Mouse (Mus musculus) layer of hippocampus, postnatal 10 days (tissue): ENCODE data around the gene Cobl. TPM values are rescaled to one million over a fixed set of nuclear protein-coding genes. Genes with fewer than 3 reads are reported as not detected.

Experiments used
- DNase-seq, 2 experiments: peaks; one replicate each; pipeline ENCODE4 v3.0.0; 2021; ENCODE audit warnings: low spot score in 2 of 2
- total RNA-seq, 2 experiments: library from RNA; stranded (reverse); gene quantifications; 2 replicates each; pipeline ENCODE4 v1.2.3; 2021

The Cobl gene
- total RNA-seq, 2 experiments from 2014 or later: 15.9 to 17.4 TPM

DNA sequence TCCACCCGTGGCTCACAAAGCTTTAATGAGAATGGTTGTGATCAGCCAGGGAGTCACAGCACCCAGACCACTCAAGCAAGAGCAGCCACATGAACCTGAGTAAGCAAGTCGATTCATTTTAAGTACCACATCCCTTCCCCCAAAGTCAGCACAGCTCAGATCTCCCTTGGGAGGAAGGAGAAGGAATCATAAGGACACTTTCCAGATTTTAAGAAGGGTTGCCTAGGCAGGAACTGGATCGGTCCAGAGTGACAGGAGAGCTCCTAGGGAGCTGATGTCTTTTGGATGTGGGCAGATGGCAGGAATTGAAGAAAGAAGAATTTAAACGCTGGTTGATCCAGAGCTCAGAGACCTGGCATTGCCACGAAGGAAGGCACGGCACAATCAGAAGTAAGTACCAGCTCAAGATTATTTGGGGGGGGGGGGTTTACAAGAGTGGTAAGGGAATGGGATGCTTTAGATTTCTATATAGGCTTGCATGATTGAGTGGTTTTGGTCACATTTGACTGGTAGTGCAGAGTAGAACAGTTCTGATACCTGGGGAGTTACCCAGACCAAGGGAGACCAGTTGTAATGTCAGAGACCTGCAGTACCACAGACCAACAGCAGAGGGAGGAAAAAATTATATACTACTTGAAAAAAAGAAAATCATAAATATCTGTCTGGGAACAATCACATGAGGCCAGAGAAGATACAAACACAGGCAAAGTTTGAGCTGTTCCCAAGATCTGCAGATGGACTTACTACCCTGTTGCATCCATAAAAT lies 150.3 kb downstream of the Cobl start:
- peak; percentile 21 to 49 for DNase-seq

- no peak for DNase-seq
Observed at GRCm38 (mm10) chr11:12311419-12311818, 153.3 kb downstream of the Cobl start.

- DNase-seq: no peak
Observed at GRCm38 (mm10) chr11:12309423-12310023, 155.2 kb downstream of the Cobl start.

DNA sequence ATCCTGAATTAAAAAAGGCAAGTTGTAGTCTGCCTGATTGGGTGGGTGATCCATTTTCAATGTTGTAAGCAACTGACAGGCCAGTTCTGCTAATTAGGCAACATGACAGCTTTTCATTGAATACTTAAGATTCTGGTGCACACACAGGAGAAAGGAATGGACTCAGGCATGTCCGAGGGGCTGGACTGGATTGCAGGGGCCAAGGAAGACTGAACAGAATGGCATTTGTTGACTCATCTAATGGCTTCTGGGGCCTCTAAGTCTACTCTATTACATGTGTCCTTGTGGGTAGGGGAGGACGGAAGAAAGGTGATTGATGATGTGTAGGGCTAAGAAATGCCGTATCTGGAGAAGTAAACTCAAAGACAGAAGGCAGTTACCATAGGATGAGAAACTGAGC lies 159.9 kb downstream of the Cobl start:
- DNase-seq: no peak

- no peak for DNase-seq
Observed at GRCm38 (mm10) chr11:12299701-12300446, 164.9 kb downstream of the Cobl start.

DNA sequence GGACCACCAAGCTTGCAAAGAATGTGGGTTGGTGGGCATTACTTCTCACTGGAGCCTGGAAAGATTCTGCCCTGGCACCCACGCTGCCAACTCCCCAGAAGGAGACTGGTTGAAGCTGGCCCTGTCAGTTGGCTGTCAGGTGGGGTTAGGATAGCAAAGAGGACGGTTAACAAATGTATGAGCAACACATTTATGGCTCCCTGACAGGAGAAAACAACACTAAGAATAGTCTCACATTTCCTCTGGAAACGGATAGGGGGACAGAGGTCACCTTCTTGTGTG lies 173.2 kb downstream of the Cobl start:
- DNase-seq: no peak

DNA sequence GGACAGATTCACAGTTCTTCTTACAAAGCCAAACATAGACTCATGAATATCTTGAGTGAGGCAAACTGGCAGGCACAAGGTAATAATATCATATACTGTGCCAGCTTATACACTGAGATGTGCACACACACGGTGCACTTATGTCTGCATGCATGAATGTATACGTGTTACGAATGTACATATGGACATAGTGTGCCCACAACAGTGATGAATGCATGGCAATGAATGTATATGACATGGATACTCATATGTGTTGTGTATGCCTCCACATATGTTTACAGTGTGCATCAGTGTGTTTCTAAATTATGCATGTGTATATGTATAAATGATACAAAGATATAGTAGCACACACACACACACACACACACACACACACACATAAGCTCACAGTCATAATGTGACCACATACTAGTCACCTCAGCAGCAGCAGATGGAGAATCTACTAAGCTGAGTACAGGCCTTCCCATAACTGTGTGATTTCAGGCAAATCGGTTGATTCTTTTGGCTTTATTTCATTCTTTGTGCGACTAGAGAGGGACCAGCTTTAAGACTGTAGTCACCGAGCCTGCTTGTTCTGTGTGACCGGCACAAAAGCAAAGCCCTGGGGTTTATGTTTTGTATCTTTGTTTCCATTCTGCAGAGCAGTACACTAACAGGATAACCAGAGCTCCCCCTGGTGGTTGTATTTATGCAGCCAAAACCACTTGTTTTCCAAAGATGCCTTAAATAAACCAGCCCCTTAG lies 173.7 kb downstream of the Cobl start:
- peak; percentile 79 for DNase-seq

DNA sequence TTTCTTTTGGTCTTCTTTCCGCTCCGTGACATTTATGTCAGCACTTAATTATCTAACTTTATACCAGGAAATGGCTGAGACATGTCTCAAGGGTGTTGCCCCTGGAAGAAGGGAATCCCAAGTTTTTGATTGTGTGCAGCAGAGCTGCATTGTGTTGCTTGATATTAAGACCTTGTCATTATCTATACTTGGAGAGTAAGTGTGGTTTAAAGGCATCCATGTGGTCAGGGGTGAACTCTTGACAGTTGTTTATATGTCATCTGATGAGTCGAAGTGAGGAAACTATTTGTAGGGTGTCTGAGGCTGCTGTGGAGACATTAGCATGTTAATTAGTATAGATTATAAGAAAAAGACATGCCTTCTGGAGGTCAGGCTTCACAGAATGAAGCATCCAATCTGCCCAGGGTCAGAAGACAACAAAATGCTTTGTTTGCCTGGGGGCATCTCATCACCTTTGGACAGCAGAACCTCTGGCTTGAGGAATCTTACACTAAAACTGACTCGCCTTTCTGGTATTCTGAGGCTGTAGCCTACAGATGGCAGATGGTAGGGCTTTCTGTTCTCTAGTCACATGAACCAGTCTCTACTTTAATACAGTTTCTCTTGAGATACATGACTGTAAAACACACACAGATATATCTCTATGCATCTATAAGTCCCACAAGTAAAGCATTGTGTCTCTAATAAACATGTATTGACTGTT lies 179.3 kb downstream of the Cobl start:
- no peak for DNase-seq

GRCm38 (mm10) chr11:12280711-12281110 lies 184.0 kb downstream of the Cobl start:
- no peak for DNase-seq

DNA sequence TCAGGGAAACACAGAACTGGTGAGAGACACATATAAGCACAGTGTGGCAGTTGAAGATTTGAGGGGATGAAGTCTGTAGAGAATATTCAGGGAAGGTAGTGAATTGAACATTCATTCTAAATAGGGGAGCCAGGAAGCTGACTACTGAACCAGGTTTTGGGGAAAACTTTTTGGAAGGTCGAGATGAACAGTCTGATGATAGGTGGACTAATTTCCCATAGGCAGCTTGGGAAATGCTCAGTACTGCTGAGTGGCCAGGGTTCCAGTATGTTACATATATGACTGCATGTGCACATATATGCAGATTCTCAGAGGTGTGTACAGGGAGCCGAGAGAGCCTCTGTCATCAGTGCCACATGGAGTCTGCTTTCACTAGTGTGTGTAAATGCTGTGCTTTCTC lies 190.5 kb downstream of the Cobl start:
- no peak for DNase-seq

DNA sequence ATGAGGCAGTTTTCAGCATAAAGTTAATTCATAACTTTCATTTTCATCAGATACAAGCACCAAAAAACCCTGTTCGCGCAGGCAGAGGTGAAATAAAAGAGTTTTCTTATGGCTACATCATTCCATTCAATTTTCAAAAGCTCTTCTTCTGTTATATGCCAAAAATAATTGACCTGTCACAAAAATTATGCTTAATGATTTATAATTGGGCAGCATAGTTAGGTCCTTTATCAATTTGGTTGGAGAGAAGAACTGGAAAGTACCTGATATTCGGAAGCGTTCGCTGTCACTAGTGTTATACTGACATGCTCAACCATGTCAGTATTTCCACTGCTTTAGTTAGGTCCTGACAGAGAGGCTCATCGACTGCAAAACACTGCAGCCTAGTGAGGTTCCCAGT lies 191.0 kb downstream of the Cobl start:
- no peak for DNase-seq

DNA sequence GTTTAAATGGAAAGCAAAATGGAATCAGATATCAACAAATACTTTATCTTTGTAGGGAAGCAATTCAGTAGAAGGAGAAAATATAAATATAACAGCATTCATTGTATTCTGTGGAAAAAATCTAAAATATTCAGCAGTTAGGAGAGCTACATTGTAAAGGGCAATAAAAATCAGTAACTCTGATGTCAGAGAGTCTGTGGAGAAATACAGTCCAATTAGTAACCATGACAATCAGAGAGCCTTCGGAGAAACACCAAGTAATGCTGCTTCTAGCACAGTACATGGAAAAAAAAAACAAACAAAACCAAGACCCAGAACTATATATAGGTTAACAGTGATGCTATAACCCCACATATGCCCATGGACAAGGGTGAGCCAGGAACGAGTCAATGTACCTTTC lies 206.3 kb downstream of the Cobl start:
- no peak for DNase-seq

GRCm38 (mm10) chr11:12257324-12258118 lies 207.2 kb downstream of the Cobl start:
- DNase-seq: no peak

DNA sequence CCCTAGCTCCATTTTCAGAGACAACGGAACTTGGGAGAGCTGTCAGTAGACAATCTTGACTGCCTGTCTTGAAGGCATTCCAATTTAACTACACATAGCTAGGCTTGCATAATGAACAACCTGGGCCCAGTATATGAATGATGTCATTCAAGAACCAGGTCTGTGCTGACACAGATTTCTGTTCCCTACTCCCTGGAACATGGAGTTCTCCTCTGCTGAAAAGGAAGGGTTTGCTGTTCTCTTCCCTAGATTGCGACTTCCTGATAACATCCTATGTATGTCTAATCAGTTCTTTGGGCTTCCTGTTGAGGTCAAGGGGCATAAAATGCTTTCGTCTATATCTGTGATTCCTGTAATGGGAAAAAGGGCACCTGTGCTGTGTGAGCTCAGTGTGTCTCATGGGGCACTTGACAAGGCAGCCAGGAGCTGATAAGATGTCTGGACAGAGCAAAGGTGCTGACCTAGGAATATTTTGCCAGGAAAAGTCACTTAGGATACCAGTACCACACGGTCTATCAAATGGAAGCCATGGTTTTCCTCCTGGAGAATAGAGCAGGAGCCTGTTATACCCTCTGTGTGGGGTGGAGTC lies 219.3 kb downstream of the Cobl start:
- no peak for DNase-seq

DNA sequence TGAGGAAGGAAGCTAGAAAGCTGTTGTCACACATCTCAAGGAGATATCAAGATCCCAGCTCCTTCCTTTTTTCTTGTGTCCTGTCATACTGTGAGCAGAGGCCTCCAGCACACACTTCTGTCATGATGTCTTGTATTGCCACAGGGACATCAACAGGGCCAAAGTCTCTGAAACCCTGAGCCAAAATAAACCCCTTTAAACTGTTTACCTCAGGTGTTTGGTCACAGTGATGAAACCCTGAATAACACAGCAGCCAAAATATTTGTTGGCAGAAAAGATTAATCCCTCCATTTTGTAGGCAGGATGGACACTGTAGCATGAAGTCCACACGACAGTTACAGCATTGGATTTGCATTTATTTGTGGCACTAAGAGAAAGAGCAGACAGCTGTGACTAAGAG lies 228.4 kb downstream of the Cobl start:
- DNase-seq: no peak

DNA sequence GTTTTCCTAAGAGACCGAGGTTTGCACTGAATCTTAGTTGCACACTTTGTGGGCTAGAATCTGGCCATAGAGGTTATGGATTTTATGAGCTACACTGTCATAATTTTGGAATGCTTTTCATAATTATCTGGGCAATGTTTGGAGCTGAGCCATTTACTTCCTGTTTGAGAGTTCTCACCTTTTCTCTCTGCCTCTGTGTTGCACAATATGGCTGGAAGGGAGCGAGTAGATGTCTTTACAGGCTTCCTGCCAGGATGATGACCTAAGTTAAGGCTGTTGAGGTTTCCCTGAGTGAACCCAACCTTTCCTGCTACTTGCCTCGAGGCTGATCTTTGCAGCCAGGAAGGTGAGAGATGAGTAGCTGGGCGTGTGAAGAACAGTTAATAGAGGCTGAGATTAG lies 229.9 kb downstream of the Cobl start:
- no peak for DNase-seq

- DNase-seq: no peak
Observed at GRCm38 (mm10) chr11:12234126-12234525, 230.6 kb downstream of the Cobl start.

DNA sequence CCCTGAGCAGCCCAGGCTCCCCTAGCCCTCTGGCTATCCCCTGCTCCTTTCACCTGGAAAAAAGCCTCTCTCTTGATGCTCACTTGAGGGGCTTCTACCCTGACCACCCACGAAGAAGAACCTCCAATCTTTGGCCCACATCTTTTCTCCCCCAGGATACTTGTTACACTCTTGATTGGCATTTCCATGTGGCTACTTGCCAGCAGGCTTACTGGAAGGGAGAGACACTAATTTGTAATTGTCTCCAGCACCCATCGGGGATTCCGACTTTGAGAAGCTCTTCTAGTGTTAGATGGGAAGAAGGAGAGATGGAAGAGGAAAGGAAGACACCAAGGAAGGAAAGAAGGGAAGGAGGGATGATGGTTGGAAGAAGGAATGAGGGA lies 232.0 kb downstream of the Cobl start:
- peak; percentile 6 to 13 for DNase-seq

GRCm38 (mm10) chr11:12232041-12232742 lies 232.6 kb downstream of the Cobl start:
- DNase-seq: peak; percentile 60 to 71
